Mouse (Mus musculus) neural tube, embryonic 12.5 days (tissue): Measurements from ENCODE around the gene Cd300lb. TPM values are rescaled to one million over a fixed set of nuclear protein-coding genes. Genes with fewer than 3 reads are reported as not detected.

ENCODE experiments used
- ATAC-seq: fragments of 200-750 bp; cut with Nextera tagmentation; 2 replicates; pipeline ENCODE4 v1.8.0; 2017; ENCODE audit warnings: low read depth, mild to moderate bottlenecking, moderate TSS enrichment, moderate library complexity; ENCODE audit not compliant: low FRiP score
- H3K27ac ChIP-seq: fragments of 300-500 bp; sonication (generic); 2 replicates; pipeline ENCODE4 v1.5.1; 2016
- H3K27me3 ChIP-seq: fragments of 300-500 bp; sonication (generic); replicated peaks from 2 replicates; pipeline ENCODE4 v1.6.1; 2016; ENCODE audit warnings: mild to moderate bottlenecking
- H3K36me3 ChIP-seq: fragments of 300-500 bp; sonication (generic); 2 replicates; pipeline ENCODE4 v1.6.1; 2016; ENCODE audit warnings: mild to moderate bottlenecking
- H3K4me1 ChIP-seq: fragments of 300-500 bp; sonication (generic); 2 replicates; pipeline ENCODE4 v1.6.1; 2016
- H3K4me2 ChIP-seq: fragments of 300-500 bp; sonication (generic); replicated peaks from 2 replicates; pipeline ENCODE4 v1.6.1; 2016; ENCODE audit warnings: mild to moderate bottlenecking
- H3K4me3 ChIP-seq: fragments of 300-500 bp; sonication (generic); 2 replicates; pipeline ENCODE4 v1.5.1; 2016
- H3K9ac ChIP-seq: fragments of 300-500 bp; sonication (generic); 2 replicates; pipeline ENCODE4 v1.6.1; 2016; ENCODE audit warnings: mild to moderate bottlenecking
- H3K9me3 ChIP-seq: fragments of 300-500 bp; sonication (generic); 2 replicates; pipeline ENCODE4 v1.6.1; 2016; ENCODE audit warnings: mild to moderate bottlenecking
- WGBS: fragments of 180-500 bp; shearing (Covaris S2); methylation state at CpG from one replicate; pipeline ENCODE4 v1.1.7; 2016; 5-methylcytosine and 5-hydroxymethylcytosine counted together
- polyA plus RNA-seq: library from polyadenylated mRNA; unstranded; fragments of >200 nt; fragmentation: Nextera tagmentation; extraction: Ambion mirVana; gene quantifications from 2 replicates; pipeline ENCODE4 v1.2.1, GENCODE M21; 2016

The Cd300lb gene
- polyA plus RNA-seq, 1 experiment from 2014 or later: not detected

- H3K4me1 ChIP-seq: 0 out of 2 replicates have a peak, but pooled peaks cover 5% of the 10 kb centered on the region
- H3K27ac ChIP-seq: no peak overlapping the region
- no peak for ATAC-seq
- no peaks in the 10 kb centered on the region for H3K27me3 ChIP-seq
- H3K4me2 ChIP-seq: no peak overlapping the region
- no peak overlapping the region for H3K9ac ChIP-seq
- H3K4me3 ChIP-seq: no peak overlapping the region
- no peaks in the 10 kb centered on the region for H3K36me3 ChIP-seq
- no peaks in the 10 kb centered on the region for H3K9me3 ChIP-seq
Measured at GRCm38 (mm10) chr11:114880185-114880584, 54.0 kb downstream of the Cd300lb start.

DNA sequence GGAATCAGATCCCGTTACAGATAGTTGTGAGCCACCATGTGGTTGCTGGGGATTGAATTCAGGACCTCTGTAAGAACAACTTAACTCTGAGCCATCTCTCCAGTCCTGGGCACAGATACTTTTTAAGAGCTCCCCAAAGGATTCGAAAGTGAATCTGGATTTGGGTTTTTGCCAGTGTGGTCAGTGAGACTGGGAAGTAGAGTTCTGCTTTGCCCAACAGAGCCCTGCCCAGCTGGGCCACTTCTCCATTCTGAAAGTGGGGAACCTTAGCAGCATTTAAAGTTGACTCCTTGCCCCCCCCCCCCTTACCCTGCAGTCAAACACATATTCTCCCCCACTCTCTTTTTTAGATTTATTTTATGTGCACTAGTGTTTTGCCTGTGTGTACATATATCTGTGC lies 54.5 kb downstream of the Cd300lb start:
- Histone ChIP-seq H3K4me3 (no peak overlapping the region), H3K36me3 (no peaks in the 10 kb centered on the region), H3K4me2 (no peak overlapping the region), H3K4me1 (0 out of 2 replicates have a peak, but pooled peaks cover 7% of the 10 kb centered on the region), H3K27me3 (no peaks in the 10 kb centered on the region), H3K9me3 (no peaks in the 10 kb centered on the region), H3K9ac (no peak overlapping the region), H3K27ac (no peak overlapping the region)
- WGBS: 87% methylated on average over 2 of the region's 2 CpGs
- ATAC-seq: no peak

GRCm38 (mm10) chr11:114877145-114877544 lies 57.0 kb downstream of the Cd300lb start:
- Histone ChIP-seq H3K4me1 (peaks cover 20% of the 10 kb centered on the region), H3K27ac (no peak overlapping the region), H3K9me3 (no peaks in the 10 kb centered on the region), H3K9ac (no peak overlapping the region), H3K4me2 (no peak overlapping the region), H3K36me3 (no peaks in the 10 kb centered on the region), H3K4me3 (no peak overlapping the region), H3K27me3 (no peaks in the 10 kb centered on the region)
- WGBS: 69% methylated on average over 3 of the region's 3 CpGs
- no peak for ATAC-seq

- H3K4me1 ChIP-seq: peaks cover 20% of the 10 kb centered on the region
- H3K27ac ChIP-seq: no peak overlapping the region
- H3K9ac ChIP-seq: no peak overlapping the region
- H3K4me2 ChIP-seq: no peak overlapping the region
- ATAC-seq: no peak
- no peaks in the 10 kb centered on the region for H3K36me3 ChIP-seq
- H3K4me3 ChIP-seq: no peak overlapping the region
- no peaks in the 10 kb centered on the region for H3K27me3 ChIP-seq
- H3K9me3 ChIP-seq: no peaks in the 10 kb centered on the region
- WGBS: 61% methylated on average over 2 of the region's 2 CpGs
Measured at GRCm38 (mm10) chr11:114876621-114877020, 57.6 kb downstream of the Cd300lb start.

GRCm38 (mm10) chr11:114876176-114876575 lies 58.0 kb downstream of the Cd300lb start:
- no peak for ATAC-seq
- Histone ChIP-seq H3K4me1 (peaks cover 20% of the 10 kb centered on the region), H3K4me2 (no peak overlapping the region), H3K36me3 (no peaks in the 10 kb centered on the region), H3K27me3 (no peaks in the 10 kb centered on the region), H3K9ac (no peak overlapping the region), H3K4me3 (no peak overlapping the region), H3K9me3 (no peaks in the 10 kb centered on the region), H3K27ac (no peak overlapping the region)
- WGBS: 27% methylated on average over 7 of the region's 7 CpGs

DNA sequence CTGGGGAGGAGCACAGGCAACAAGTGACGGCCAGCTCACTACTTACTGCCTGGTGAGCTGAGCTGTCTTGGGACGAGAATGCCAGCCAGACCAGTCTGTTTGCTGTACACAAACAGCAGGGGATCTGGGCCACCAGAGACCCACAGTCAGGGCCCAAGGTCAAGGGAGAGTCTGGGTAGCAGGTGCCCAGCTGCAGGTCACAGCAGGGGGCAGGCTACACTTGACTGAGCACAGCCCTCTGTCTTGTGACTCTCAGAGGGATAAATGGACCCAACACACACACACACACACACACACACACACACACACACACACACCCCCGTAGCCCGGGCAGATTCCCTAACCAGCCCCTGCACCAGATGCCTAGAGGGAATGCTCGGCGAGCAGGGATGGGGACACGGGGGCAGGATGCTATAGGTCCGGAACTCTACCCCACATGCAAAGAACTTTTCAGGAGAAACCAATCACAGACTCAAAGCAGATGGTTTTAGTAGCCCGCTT lies 58.8 kb downstream of the Cd300lb start:
- Histone ChIP-seq H3K9me3 (no peaks in the 10 kb centered on the region), H3K27me3 (no peaks in the 10 kb centered on the region), H3K36me3 (no peaks in the 10 kb centered on the region), H3K27ac (no peak overlapping the region), H3K9ac (no peak overlapping the region), H3K4me3 (no peak overlapping the region), H3K4me2 (no peak overlapping the region), H3K4me1 (peaks cover 20% of the 10 kb centered on the region)
- WGBS: 7% methylated on average over 9 of the region's 9 CpGs
- no peak for ATAC-seq

DNA sequence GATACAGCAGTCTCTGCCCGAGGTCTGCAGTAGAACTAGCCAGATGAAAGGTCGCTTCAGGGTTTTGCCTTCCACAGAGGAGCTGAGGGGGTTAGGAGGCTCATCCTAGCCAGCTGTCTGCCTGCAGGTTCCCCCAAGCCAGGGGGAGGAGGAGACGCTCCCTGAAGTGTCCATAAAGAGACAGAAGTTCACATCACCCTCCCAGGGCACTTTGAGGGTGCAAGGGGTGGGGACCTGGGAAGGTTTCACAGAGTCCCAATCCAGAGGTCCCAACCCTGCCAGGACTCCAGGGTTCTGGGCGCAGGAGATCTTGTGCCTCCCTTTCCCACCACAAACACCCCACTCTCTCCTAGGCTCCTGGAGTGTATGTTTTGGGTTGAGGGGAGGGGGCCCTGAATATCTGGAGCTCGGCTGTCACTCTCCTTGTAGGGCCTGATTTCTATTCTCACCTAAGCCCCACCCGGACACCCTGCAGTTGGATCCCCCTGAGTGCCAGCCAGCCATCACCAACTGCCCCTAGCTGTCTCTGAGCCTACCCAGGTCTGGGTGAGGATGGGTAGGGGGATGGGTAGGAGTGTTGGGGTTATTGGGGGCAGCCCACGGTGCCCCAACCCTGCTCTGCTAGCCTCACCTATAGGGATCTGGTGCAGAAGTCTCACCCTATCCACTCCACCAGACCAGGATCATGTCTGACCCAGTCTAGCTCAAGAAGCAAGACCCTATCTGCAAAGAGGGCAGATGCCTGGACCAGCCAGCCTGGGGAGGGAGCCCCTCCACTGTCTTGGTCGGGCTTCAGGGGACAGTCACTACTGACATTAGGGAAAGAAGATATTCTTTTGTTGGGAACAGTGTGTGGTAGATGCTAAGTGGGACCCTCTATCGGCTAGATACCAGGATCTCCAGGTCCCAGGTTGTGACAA lies 59.7 kb downstream of the Cd300lb start:
- peaks cover 20% of the 10 kb centered on the region for H3K4me1 ChIP-seq
- H3K4me2 ChIP-seq: no peak overlapping the region
- no peak overlapping the region for H3K4me3 ChIP-seq
- no peaks in the 10 kb centered on the region for H3K9me3 ChIP-seq
- 61% methylated on average over 9 of the region's 9 CpGs for WGBS
- no peak overlapping the region for H3K27ac ChIP-seq
- no peak overlapping the region for H3K9ac ChIP-seq
- no peaks in the 10 kb centered on the region for H3K27me3 ChIP-seq
- peak; percentile 41; the same call in 1 of the 2 replicates for ATAC-seq
- H3K36me3 ChIP-seq: no peaks in the 10 kb centered on the region

GRCm38 (mm10) chr11:114873022-114873817 lies 61.0 kb downstream of the Cd300lb start:
- Histone ChIP-seq H3K9me3 (no peaks in the 10 kb centered on the region), H3K4me3 (no peak overlapping the region), H3K4me1 (peaks cover 20% of the 10 kb centered on the region)

More at GRCm38 (mm10) chr11:114873022-114873817, 61.0 kb downstream of the Cd300lb start:
- H3K4me2 ChIP-seq: peak overlapping the region; percentile 18; the same call in 1 of the 2 replicates
- WGBS: 11% methylated on average over 6 of the region's 6 CpGs
- H3K27ac ChIP-seq: peak overlapping the region; percentile 26; the same call in 1 of the 2 replicates
- H3K9ac ChIP-seq: no peak overlapping the region
- peak; percentile 13; the same call in 1 of the 2 replicates for ATAC-seq
- no peaks in the 10 kb centered on the region for H3K36me3 ChIP-seq
- H3K27me3 ChIP-seq: no peaks in the 10 kb centered on the region

Other genes starting within 250 kb of the Cd300lb start
- gene Dnaic2, start 207.0 kb downstream of the Cd300lb start, polyA plus RNA-seq: 3.0 and 4.2 TPM in 2 replicates
- gene Kif19a, start 169.0 kb downstream of the Cd300lb start, polyA plus RNA-seq: 2.0 and 3.1 TPM in 2 replicates
- 48.5 and 51.2 TPM in 2 replicates for gene Btbd17, start 138.4 kb downstream of the Cd300lb start, polyA plus RNA-seq
- not detected in 2 replicates for gene Gpr142, start 135.5 kb downstream of the Cd300lb start, polyA plus RNA-seq
- gene Gprc5c, start 83.2 kb downstream of the Cd300lb start, polyA plus RNA-seq: 21.6 and 23.9 TPM in 2 replicates
- gene Cd300a, start 44.3 kb downstream of the Cd300lb start, polyA plus RNA-seq: 0.74 and 0.87 TPM in 2 replicates
- not detected in 2 replicates for gene Cd300c, start 34.8 kb upstream of the Cd300lb start, polyA plus RNA-seq
- 0.08 and 0.11 TPM in 2 replicates for gene Cd300ld, start 55.5 kb upstream of the Cd300lb start, polyA plus RNA-seq
- gene Cd300c2, start 67.5 kb upstream of the Cd300lb start, polyA plus RNA-seq: 1.1 and 1.2 TPM in 2 replicates
- not detected in 2 replicates for gene Cd300ld2, start 81.8 kb upstream of the Cd300lb start, polyA plus RNA-seq
- gene Cd300ld4, start 92.6 kb upstream of the Cd300lb start, polyA plus RNA-seq: not detected in 2 replicates
- gene Cd300ld5, start 103.4 kb upstream of the Cd300lb start, polyA plus RNA-seq: not detected in 2 replicates
- not detected in 2 replicates for gene Cd300ld3, start 114.0 kb upstream of the Cd300lb start, polyA plus RNA-seq
- gene Cd300e, start 127.8 kb upstream of the Cd300lb start, polyA plus RNA-seq: not detected in 2 replicates
- 2.0 and 3.5 TPM in 2 replicates for gene Rab37, start 157.0 kb upstream of the Cd300lb start, polyA plus RNA-seq
- gene Cd300lf, start 199.6 kb upstream of the Cd300lb start, polyA plus RNA-seq: 0.61 TPM in 1 of 2 replicates, not detected in the other
- gene Slc9a3r1, start 229.0 kb upstream of the Cd300lb start, polyA plus RNA-seq: 36.7 and 41.1 TPM in 2 replicates